Mouse (Mus musculus) gastrocnemius, adult 8-10 months (tissue): ENCODE results near the gene Zc3h7a. TPM values are rescaled to one million over a fixed set of nuclear protein-coding genes. Genes with fewer than 3 reads are reported as not detected.

Experiments used
- microRNA-seq: library from miRNA; unstranded; fragments of <30 nt; microRNA quantifications from one replicate; pipeline ENCODE4 v1.2.0, GENCODE M21; 2022
- total RNA-seq, 4 experiments: library from RNA; stranded (reverse); gene quantifications; 2 replicates each; pipeline ENCODE4 v1.2.4; 2022

The Zc3h7a gene
- total RNA-seq, 4 experiments from 2014 or later, result 9.7 to 15.8 (median 13.5) TPM

Small RNA genes lying within 50 kb of the gene (microRNA-seq; reads per million reads assigned to microRNA genes)
- 48.2 reads per million, percentile 39 among the genes with 10 or more reads in this experiment for gene Gm23935

Other genes starting within 250 kb of the Zc3h7a start
- 1 to 10 TPM; 2.3 to 3.7 (median 3.1) TPM for gene Snn, start 115.4 kb downstream of the Zc3h7a start, total RNA-seq
- gene Litaf, start 110.2 kb downstream of the Zc3h7a start, total RNA-seq, result 1 to 10 TPM; 2.5 to 3.9 (median 3.3) TPM
- 1 to 10 TPM; 4.6 to 8.5 (median 7.0) TPM for gene Txndc11, start 41.7 kb downstream of the Zc3h7a start, total RNA-seq
- gene Rsl1d1, start 26.9 kb upstream of the Zc3h7a start, total RNA-seq, result 10 to 100 TPM; 41.0 to 47.7 (median 42.4) TPM
- gene Gspt1, start 77.9 kb upstream of the Zc3h7a start, total RNA-seq, result 10 to 100 TPM; 54.6 to 58.0 (median 56.7) TPM
- gene Tnfrsf17, start 137.4 kb upstream of the Zc3h7a start, total RNA-seq, result not detected
- 10 to 100 TPM in 2 of 4 experiments, 1 to 10 TPM in 2; 7.4 to 11.8 (median 10.2) TPM for gene Snx29, start 146.5 kb upstream of the Zc3h7a start, total RNA-seq